Mouse (Mus musculus): Measurements from ENCODE around the gene Yy1.

Gene Yy1

GRCm38 (mm10) chr12:108792546-108793452 is at the start of gene Yy1:
TSS of gene Yy1 (plus strand) at chr12:108792973.
- DNase-seq = peak; percentile 98

DNA sequence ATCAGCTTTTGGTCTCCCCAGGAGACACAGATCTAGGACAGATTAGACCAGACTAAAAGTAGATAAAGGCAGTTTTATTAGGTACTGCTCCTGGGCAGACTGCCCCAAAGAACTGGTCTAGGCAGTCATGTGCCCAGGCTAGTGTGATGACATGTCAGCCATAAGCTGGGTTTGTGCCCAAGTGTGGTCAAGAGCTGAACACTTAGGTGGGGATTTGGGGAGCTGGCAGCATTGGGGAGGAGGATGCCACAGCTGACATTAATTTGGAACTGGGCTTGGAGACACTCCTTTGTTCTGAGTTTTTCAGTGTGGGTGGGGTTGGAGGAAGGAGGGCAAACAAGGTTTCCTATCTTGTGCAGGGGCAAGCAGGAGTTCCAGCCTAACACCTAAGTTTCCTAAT is 46.8 kb upstream of the Yy1 start:
- no peak for DNase-seq

DNA sequence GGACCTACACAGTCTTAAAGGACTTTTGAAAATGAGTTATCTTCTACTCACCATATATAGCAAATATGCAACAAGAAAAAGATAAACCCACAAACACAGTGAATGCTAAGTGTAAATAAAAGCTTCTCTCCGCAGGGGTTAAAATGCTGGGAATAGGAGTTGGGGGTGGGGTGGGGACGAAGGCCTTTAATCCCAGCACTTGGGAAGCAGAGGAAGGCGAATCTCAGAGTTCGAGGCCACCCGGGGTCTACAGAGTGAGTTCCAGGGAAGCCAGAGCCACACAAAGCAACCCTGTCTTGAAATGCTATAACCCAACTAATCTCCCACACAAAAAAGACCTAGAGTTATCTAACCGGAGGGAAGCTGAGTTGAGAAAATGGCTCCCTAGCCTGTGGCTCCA is 43.8 kb upstream of the Yy1 start:
- no peak for DNase-seq

- DNase-seq = no peak
Observed at GRCm38 (mm10) chr12:108749454-108749853, 43.3 kb upstream of the Yy1 start.

DNA sequence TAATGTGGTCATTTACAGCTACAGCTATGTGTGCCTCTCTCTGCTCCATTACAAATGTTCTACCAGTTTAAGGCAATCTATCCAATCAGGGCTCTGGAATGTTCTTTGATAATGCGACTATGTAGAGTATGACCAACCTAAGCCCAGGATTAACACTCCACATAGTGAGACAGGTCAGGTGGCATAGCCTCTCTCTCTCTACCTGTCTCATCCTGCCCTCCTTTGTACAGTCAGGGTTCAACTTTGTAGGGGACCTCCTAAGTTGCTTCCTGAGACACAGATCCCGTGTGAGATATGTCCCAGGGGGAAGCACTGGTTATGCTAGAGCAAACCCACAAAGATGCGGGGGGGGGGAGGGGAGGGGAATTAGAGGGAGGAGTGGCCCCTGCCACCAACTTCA is 42.5 kb upstream of the Yy1 start:
- no peak for DNase-seq

DNA sequence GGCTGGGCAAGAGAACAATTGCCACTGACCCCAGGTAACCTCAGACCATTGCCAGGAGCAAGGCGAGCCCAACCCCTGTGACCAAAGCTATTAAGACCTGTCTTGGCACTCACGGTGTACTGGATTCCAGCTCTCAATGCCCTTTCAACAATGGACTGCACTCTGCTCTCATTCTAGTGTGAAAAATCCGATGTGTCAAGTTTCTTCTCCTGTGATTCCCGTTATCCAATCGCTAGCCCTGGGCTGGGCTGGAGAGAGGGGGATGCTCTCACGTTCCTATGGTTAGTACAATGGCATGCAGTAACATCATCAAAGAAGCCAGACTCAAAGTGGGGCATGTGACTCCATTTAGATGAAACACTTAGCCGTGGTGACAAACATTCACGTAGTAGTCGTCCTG is 41.0 kb upstream of the Yy1 start:
- DNase-seq = no peak

- no peak for DNase-seq
Observed at GRCm38 (mm10) chr12:108755141-108755540, 37.6 kb upstream of the Yy1 start.

DNA sequence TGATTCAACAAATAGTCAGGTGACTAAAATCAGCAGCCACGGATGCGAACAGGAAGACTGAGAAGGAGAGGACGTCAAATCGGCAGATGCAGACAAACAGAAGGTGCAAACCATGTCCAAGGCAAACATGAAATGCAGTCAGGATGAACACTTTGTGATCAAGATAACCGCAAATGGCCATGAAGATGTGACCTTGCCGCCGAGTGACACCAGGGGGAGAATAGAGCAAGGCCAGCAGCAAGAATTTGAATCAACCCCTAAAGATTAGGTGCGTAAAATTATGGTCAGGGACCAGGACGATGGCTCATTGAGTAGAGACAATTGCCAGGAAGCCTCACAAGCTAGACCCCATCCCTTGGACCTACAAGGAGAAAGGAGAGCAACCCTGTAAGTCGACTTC is 36.2 kb upstream of the Yy1 start:
- DNase-seq = no peak

GRCm38 (mm10) chr12:108757717-108758257 is 35.0 kb upstream of the Yy1 start:
- peak; percentile 99 for DNase-seq

GRCm38 (mm10) chr12:108758273-108758672 is 34.5 kb upstream of the Yy1 start:
- no peak for DNase-seq

DNA sequence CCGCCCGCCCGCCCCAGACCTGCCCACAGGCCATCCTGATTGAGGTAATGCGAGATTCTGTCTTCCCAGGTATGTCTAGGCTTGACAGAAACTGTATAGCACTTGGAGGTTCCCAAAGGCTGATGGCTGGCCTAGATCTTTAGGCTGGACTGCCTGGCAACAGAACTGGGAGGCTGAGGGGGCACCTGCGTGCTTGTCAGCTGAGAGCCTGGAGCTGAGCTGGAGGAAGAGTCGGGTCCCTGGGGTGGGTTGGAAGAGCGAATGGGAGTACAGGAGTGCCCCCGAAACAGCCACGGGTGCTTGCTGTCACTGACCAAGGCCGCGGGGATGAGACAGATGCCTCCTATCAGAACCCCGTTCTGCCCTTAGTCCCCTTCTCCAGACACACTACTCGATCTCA is 34.1 kb upstream of the Yy1 start:
- no peak for DNase-seq

GRCm38 (mm10) chr12:108759266-108759665 is 33.5 kb upstream of the Yy1 start:
- no peak for DNase-seq

DNA sequence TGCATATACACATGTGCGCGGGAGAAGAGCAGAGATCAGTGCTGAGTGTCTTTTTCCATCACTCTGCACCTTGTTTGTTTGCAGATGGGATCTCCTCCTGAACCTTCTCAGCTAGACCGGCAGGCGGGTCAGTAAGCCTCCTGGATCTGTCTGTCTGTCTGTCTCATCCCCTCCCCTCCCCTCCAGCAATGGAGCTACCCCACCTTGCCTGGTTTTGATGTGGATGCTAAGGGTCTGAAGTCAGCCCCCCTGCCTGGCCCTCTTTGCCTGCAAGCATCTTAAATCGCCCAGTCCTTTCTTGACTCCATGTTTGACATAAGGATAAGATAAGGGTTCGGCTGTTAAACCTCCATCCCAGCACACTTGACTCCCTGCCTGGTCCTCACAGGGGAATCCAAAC is 32.8 kb upstream of the Yy1 start:
- DNase-seq = no peak

GRCm38 (mm10) chr12:108760500-108761020 is 32.2 kb upstream of the Yy1 start:
- DNase-seq = no peak

DNA sequence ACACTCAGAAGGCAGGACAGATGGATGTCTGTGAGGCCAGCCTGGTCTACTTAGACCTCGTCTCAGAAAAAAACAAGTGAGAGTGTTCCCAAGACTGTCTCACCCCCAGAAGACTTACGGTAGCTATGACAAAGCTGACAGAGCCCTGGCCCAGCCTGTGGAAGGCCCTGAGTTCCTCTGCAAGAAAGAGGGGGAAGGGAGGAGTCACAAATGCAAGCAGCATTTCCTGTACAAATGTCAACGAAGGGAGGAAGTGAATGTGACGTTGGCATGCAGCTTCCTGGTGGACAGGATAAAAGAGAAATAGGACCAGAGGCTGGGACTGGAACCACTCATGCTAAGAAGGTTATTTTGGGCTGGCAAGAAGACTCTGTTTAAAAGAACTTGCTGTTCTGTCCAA is 31.6 kb upstream of the Yy1 start:
- DNase-seq = peak; percentile 47

- DNase-seq = no peak
Observed at GRCm38 (mm10) chr12:108761665-108762064, 31.1 kb upstream of the Yy1 start.

DNA sequence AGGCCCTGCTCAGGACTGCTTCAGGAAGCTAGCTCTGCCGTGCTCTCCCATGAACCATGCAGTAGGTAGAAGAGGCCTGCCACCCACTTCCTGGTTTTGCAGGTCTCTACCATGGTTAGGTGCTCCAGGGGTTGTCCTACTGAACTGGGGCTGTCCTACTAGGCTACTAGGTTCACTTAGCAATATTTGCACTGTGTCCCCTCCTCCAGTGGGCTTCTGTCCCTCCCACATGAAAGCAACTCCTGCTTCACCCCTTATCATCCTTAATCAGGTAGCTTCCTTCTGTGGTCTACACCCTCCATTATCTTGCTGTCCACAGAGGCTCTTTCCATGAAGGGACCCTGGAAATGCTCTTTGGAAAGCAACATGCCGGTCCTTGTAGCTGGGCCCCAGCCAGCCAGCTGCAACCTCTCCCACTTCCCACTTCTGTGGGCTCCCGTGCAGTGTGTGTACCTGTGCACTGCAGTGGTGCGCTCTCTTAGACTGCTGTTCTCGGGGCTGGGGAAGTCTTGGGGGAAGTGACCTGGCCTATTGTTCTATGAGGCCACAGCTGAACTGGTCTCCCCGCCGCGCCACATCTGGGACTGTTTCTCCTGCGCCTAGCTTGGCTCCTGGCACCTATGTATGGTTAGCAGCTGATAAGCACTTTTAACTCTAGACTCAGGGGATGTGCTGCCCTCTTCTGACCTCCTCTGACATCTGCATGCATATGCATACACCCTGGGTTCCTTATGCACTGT is 29.5 kb upstream of the Yy1 start:
- DNase-seq = no peak

- DNase-seq = no peak
Observed at GRCm38 (mm10) chr12:108764917-108765678, 27.7 kb upstream of the Yy1 start.

- DNase-seq = peak; percentile 81
Observed at GRCm38 (mm10) chr12:108765751-108766221, 27.0 kb upstream of the Yy1 start.

DNA sequence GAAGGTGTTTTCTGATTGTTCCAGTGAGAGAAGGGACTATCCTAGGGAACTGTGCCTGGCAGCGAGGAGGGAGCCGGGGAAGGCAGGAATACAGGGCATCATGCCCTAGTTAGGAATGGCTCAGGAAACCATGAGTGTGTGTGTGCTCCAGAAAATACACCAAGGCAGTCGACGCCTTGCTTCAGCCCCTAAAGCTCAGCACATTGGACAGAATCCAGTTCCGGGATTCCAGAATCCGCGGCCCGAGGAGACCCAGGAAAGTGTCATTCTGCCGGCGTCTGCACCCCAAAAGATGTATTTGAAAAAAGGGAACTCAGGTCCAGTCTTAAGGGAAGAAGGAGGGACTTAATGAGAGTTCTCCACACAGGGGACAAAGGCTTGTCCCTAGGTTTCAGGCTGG is 26.5 kb upstream of the Yy1 start:
- DNase-seq = no peak

DNA sequence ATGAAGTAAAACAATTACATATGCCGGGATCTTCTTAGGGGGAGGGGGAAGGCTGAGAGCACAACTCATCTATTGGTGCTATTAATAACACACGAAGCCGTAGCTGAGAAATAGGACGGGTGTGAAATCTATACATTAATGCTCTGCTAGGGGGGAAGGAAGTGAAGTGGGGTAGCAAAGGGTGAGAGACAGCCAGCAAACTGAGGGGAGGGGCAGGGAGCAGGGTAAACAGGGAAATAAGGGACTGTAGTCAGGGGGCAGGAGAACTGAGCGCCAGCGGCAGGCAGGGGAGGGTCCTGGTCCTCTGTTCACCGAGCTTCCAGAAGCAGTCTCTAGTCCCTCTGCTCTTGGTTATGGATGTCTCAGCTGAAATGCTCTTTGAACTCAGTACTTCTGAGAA is 25.9 kb upstream of the Yy1 start:
- no peak for DNase-seq

GRCm38 (mm10) chr12:108768196-108768854 is 24.4 kb upstream of the Yy1 start:
- no peak for DNase-seq

All from lung, postnatal 14 days (tissue).